Mouse (Mus musculus): ENCODE measurements around the gene Gm5105. TPM values are rescaled to one million over a fixed set of nuclear protein-coding genes. Genes with fewer than 3 reads are reported as not detected.

Gm5105 gene
- polyA plus RNA-seq, 1 experiment: not detected

- TF ChIP-seq GATA1 (IDR thresholded peaks at IDR 0.05; ENCODE audit: low read length): no peak
These were observed 52.5 kb downstream of the Gm5105 start for GRCm38 (mm10) chr3:138014725-138015124.

GRCm38 (mm10) chr3:138012351-138012750 is 54.8 kb downstream of the Gm5105 start:
- no peak for TF ChIP-seq GATA1 (IDR thresholded peaks at IDR 0.05; ENCODE audit: low read length)

GRCm38 (mm10) chr3:138008152-138008551 is 59.0 kb downstream of the Gm5105 start:
- no peak for TF ChIP-seq GATA1 (IDR thresholded peaks at IDR 0.05; ENCODE audit: low read length)

GRCm38 (mm10) chr3:138006896-138007295 is 60.3 kb downstream of the Gm5105 start:
- TF ChIP-seq GATA1 (IDR thresholded peaks at IDR 0.05; ENCODE audit: low read length): no peak

GRCm38 (mm10) chr3:138003264-138003663 is 63.9 kb downstream of the Gm5105 start:
- TF ChIP-seq GATA1 (IDR thresholded peaks at IDR 0.05; ENCODE audit: low read length): no peak

- no peak for TF ChIP-seq GATA1 (IDR thresholded peaks at IDR 0.05; ENCODE audit: low read length)
These were observed 64.6 kb downstream of the Gm5105 start for GRCm38 (mm10) chr3:138002545-138002944.

GRCm38 (mm10) chr3:138001865-138002264 is 65.3 kb downstream of the Gm5105 start:
- no peak for TF ChIP-seq GATA1 (IDR thresholded peaks at IDR 0.05; ENCODE audit: low read length)

GRCm38 (mm10) chr3:138000724-138001069 is 66.5 kb downstream of the Gm5105 start:
- TF ChIP-seq GATA1 (IDR thresholded peaks at IDR 0.05; ENCODE audit: low read length): no peak

GRCm38 (mm10) chr3:138000062-138000723 is 67.0 kb downstream of the Gm5105 start:
- TF ChIP-seq GATA1 (IDR thresholded peaks at IDR 0.05; ENCODE audit: low read length): no peak

- TF ChIP-seq GATA1 (IDR thresholded peaks at IDR 0.05; ENCODE audit: low read length): no peak
These were observed 67.9 kb downstream of the Gm5105 start for GRCm38 (mm10) chr3:137999224-137999790.

Other genes with a start within 250 kb of the Gm5105 start
- gene H2afz, start 202.9 kb downstream of the Gm5105 start, polyA plus RNA-seq (2012): 2,944 and 3,945 TPM in 2 replicates
- gene Dnajb14, start 199.7 kb downstream of the Gm5105 start, polyA plus RNA-seq (2012): 2.7 and 3.3 TPM in 2 replicates
- gene Lamtor3, start 148.9 kb downstream of the Gm5105 start, polyA plus RNA-seq (2012): 35.8 and 43.9 TPM in 2 replicates
- 7.7 and 29.8 TPM in 2 replicates for gene Dapp1, start 85.8 kb downstream of the Gm5105 start, polyA plus RNA-seq (2012)
- 0.08 and 0.11 TPM in 2 replicates for gene 1110002E22Rik, start 2.3 kb downstream of the Gm5105 start, polyA plus RNA-seq (2012)
- gene Trmt10a, start 76.1 kb upstream of the Gm5105 start, polyA plus RNA-seq (2012): 4.2 and 4.4 TPM in 2 replicates
- 0.39 and 0.71 TPM in 2 replicates for gene Mttp, start 77.6 kb upstream of the Gm5105 start, polyA plus RNA-seq (2012)
- gene 4930579F01Rik, start 126.4 kb upstream of the Gm5105 start, polyA plus RNA-seq (2012): not detected in 2 replicates
- not detected in 2 replicates for gene Adh7, start 150.4 kb upstream of the Gm5105 start, polyA plus RNA-seq (2012)
- not detected in 2 replicates for gene Adh1, start 193.6 kb upstream of the Gm5105 start, polyA plus RNA-seq (2012)
- not detected in 2 replicates for gene Adh6a, start 245.9 kb upstream of the Gm5105 start, polyA plus RNA-seq (2012)